Mouse (Mus musculus) lung, adult 2 months (tissue): Measurements from ENCODE around the gene Uspl1.

Experiments used
- CTCF ChIP-seq: fragments of 200-500 bp; IDR thresholded peaks from 2 replicates; pipeline ENCODE4 v1.5.1; 2011; ENCODE audit warnings: mild to moderate bottlenecking, low read length, control low read depth; ENCODE audit not compliant: insufficient read depth
- POLR2A ChIP-seq: fragments of 200-500 bp; IDR thresholded peaks from 2 replicates; pipeline ENCODE4 v1.6.1; 2011; ENCODE audit warnings: low read depth, mild to moderate bottlenecking, control low read depth, low read length, borderline replicate concordance; ENCODE audit errors: extremely low read depth

- no peak for TF ChIP-seq CTCF
- no peak for TF ChIP-seq POLR2A
These were observed 46.7 kb upstream of the Uspl1 start for GRCm38 (mm10) chr5:149137447-149137846.
